In the genomic region with DNA sequence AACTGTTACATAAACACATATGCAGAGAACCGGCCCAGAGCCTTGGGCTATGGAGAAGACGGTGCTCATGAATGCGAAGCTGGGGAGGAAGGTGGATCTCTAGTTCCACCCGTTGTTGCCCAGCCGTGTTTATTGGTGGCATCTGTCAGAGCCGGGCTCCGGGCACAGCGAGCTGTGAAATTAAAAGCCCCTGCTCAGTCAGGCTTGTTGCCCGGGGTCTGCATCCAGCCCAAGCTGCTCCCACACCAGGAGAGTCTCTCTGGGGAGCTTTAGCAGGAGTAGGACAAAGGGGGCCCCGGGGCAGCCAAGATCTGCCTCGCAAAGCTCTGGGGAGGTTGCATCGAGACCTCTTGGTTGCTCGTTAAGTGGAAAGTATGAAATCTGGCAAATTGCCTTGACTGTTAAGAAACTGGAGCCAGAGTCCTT, we compare ENCODE assay signal across 9 mouse cellular contexts. TPM values are rescaled to one million over a fixed set of nuclear protein-coding genes. Genes with fewer than 3 reads are reported as not detected.
A peak's percentile ranks its signal among the peaks of the same experiment; 100 is the strongest.
DNase-seq lines count a peak whose midpoint lies in the region; ATAC-seq lines count a peak whose summit lies in the region.
"Had no signal": no experiment of that assay in that cellular context is flagged by ENCODE, and none has a peak within 500 bp of the region (broad histone marks: within the 10 kb centered on the region; RNA-seq: fewer than 3 reads in every experiment).

No protein-coding gene starts in this region.

- no peak for ATAC-seq in intestine, embryonic 16.5 days
- no peak for ATAC-seq in intestine, embryonic 15.5 days
- ATAC-seq in forebrain, embryonic 14.5 days: peak; percentile 54; the same call in 1 of the 2 replicates
- peak; percentile 30 for ATAC-seq in kidney, embryonic 14.5 days (ENCODE audit: low FRiP score, low TSS enrichment)
- no peak for ATAC-seq in midbrain, embryonic 16.5 days

- no peak overlapping the region for H3K4me2 ChIP-seq in intestine, embryonic 16.5 days (ENCODE audit: low read depth, low read length)
- no peak overlapping the region for H3K4me2 ChIP-seq in intestine, embryonic 15.5 days (replicated peaks)
- peak overlapping the region; percentile 29; the same call in 1 of the 2 replicates for H3K4me2 ChIP-seq in forebrain, embryonic 14.5 days (ENCODE audit: low read length)
- peak overlapping the region; percentile 36 for H3K4me2 ChIP-seq in kidney, embryonic 14.5 days (replicated peaks; ENCODE audit: low read depth, low read length)
- H3K4me2 ChIP-seq in midbrain, embryonic 16.5 days (ENCODE audit: low read length): peak overlapping the region; percentile 27; the same call in 1 of the 2 replicates

- no peaks in the 10 kb centered on the region for H3K27me3 ChIP-seq in intestine, embryonic 16.5 days (replicated peaks; ENCODE audit: control insufficient read depth, insufficient read depth, low read length)
- H3K27me3 ChIP-seq in intestine, embryonic 15.5 days (replicated peaks): no peaks in the 10 kb centered on the region
- no peaks in the 10 kb centered on the region for H3K27me3 ChIP-seq in forebrain, embryonic 14.5 days (replicated peaks; ENCODE audit: control insufficient read depth, insufficient read depth, low read length)
- H3K27me3 ChIP-seq in kidney, embryonic 14.5 days (ENCODE audit: control insufficient read depth, insufficient read depth, low read length): no peaks in the 10 kb centered on the region
- H3K27me3 ChIP-seq in midbrain, embryonic 16.5 days (ENCODE audit: control insufficient read depth, insufficient read depth, low read depth, low read length): no peaks in the 10 kb centered on the region

- DNase-seq in forebrain, embryonic 14.5 days (ENCODE audit: low spot score): peak; percentile 73
- no peak for DNase-seq in thymus, postnatal 10 days (ENCODE audit: low spot score in 2 of 2)
- DNase-seq in left cerebral cortex, adult 8-10 months (ENCODE audit: low spot score in 2 of 2): no peak
- DNase-seq in left cerebral cortex, postnatal 25 days (ENCODE audit: low spot score in 2 of 2): no peak
- DNase-seq: right cerebral cortex, adult 18-20 months had no signal

- intact Hi-C loops in left cerebral cortex, postnatal 25 days (cut with DNase I): no loop called here

- no peaks in the 10 kb centered on the region for H3K36me3 ChIP-seq in intestine, embryonic 16.5 days (ENCODE audit: control insufficient read depth, insufficient read depth, low read length)
- H3K36me3 ChIP-seq in intestine, embryonic 15.5 days: no peaks in the 10 kb centered on the region
- H3K36me3 ChIP-seq in forebrain, embryonic 14.5 days (ENCODE audit: control insufficient read depth, insufficient read depth, low read length): no peaks in the 10 kb centered on the region
- no peaks in the 10 kb centered on the region for H3K36me3 ChIP-seq in kidney, embryonic 14.5 days (ENCODE audit: control insufficient read depth, insufficient read depth, low read length)
- peaks cover 2% of the 10 kb centered on the region; the same call in 1 of the 2 replicates for H3K36me3 ChIP-seq in midbrain, embryonic 16.5 days (ENCODE audit: control insufficient read depth, insufficient read depth, low read length)

- peak overlapping the region; percentile 38; the same call in 1 of the 2 replicates for H3K9ac ChIP-seq in intestine, embryonic 16.5 days (ENCODE audit: low read depth, low read length)
- no peak overlapping the region for H3K9ac ChIP-seq in intestine, embryonic 15.5 days
- H3K9ac ChIP-seq in forebrain, embryonic 14.5 days (ENCODE audit: low read length): no peak overlapping the region
- no peak overlapping the region for H3K9ac ChIP-seq in kidney, embryonic 14.5 days (ENCODE audit: low read depth, low read length)
- peak overlapping the region; percentile 16; the same call in 1 of the 2 replicates for H3K9ac ChIP-seq in midbrain, embryonic 16.5 days (ENCODE audit: low read depth, low read length)

- 69% methylated on average over 13 of the region's 13 CpGs for WGBS in intestine, embryonic 16.5 days
- WGBS in intestine, embryonic 15.5 days: 67% methylated on average over 13 of the region's 13 CpGs
- WGBS in forebrain, embryonic 14.5 days: 14% methylated on average over 13 of the region's 13 CpGs
- WGBS in kidney, embryonic 14.5 days: 21% methylated on average over 13 of the region's 13 CpGs
- WGBS in midbrain, embryonic 16.5 days: 23% methylated on average over 13 of the region's 13 CpGs

- H3K9me3 ChIP-seq in intestine, embryonic 16.5 days (ENCODE audit: control insufficient read depth, low read length): no peaks in the 10 kb centered on the region
- H3K9me3 ChIP-seq in intestine, embryonic 15.5 days: no peaks in the 10 kb centered on the region
- H3K9me3 ChIP-seq in forebrain, embryonic 14.5 days (replicated peaks; ENCODE audit: control insufficient read depth, low read length): no peaks in the 10 kb centered on the region
- H3K9me3 ChIP-seq in kidney, embryonic 14.5 days (ENCODE audit: control insufficient read depth, low read length): no peaks in the 10 kb centered on the region
- no peaks in the 10 kb centered on the region for H3K9me3 ChIP-seq in midbrain, embryonic 16.5 days (replicated peaks; ENCODE audit: control insufficient read depth, low read length, poor library complexity, severe bottlenecking)

- no peak overlapping the region for H3K27ac ChIP-seq in intestine, embryonic 16.5 days (ENCODE audit: low read length)
- H3K27ac ChIP-seq in intestine, embryonic 15.5 days: no peak overlapping the region
- peak overlapping the region; percentile 35; the same call in 1 of the 2 replicates for H3K27ac ChIP-seq in forebrain, embryonic 14.5 days (ENCODE audit: low read depth, low read length)
- peak overlapping the region; percentile 44; the same call in 1 of the 2 replicates for H3K27ac ChIP-seq in kidney, embryonic 14.5 days (ENCODE audit: low read depth, low read length)
- peak overlapping the region; percentile 51 for H3K27ac ChIP-seq in midbrain, embryonic 16.5 days (ENCODE audit: low read length)

- H3K4me1 ChIP-seq in intestine, embryonic 16.5 days (ENCODE audit: control insufficient read depth, insufficient read depth, low read length): no peaks in the 10 kb centered on the region
- 0 out of 2 replicates have a peak, but pooled peaks cover 6% of the 10 kb centered on the region for H3K4me1 ChIP-seq in intestine, embryonic 15.5 days (replicated peaks)
- peaks cover 14% of the 10 kb centered on the region for H3K4me1 ChIP-seq in forebrain, embryonic 14.5 days (ENCODE audit: control insufficient read depth, insufficient read depth, low read length)
- peaks cover 22% of the 10 kb centered on the region for H3K4me1 ChIP-seq in kidney, embryonic 14.5 days (ENCODE audit: control insufficient read depth, insufficient read depth, low read length)
- H3K4me1 ChIP-seq in midbrain, embryonic 16.5 days (ENCODE audit: control insufficient read depth, insufficient read depth, low read length): peaks cover 15% of the 10 kb centered on the region

- no peak overlapping the region for H3K4me3 ChIP-seq in intestine, embryonic 16.5 days (ENCODE audit: low read length)
- no peak overlapping the region for H3K4me3 ChIP-seq in intestine, embryonic 15.5 days (replicated peaks)
- H3K4me3 ChIP-seq in forebrain, embryonic 14.5 days (ENCODE audit: low read depth, low read length): no peak overlapping the region
- H3K4me3 ChIP-seq in kidney, embryonic 14.5 days (ENCODE audit: low read length): no peak overlapping the region
- no peak overlapping the region for H3K4me3 ChIP-seq in midbrain, embryonic 16.5 days (ENCODE audit: low read depth, low read length)

RNA-seq across cellular contexts. Expression of a gene that starts 22.2 kb away (rescaled TPM):
- 2.5 and 2.8 TPM in 2 replicates for polyA plus RNA-seq in intestine, embryonic 16.5 days (2015; fragmentation: Nextera tagmentation; extraction: Ambion mirVana)
- polyA plus RNA-seq in intestine, embryonic 15.5 days (2015; fragmentation: Nextera tagmentation; extraction: Ambion mirVana): 1.7 and 2.3 TPM in 2 replicates
- polyA plus RNA-seq in forebrain, embryonic 14.5 days (2014; fragmentation: Nextera tagmentation; extraction: Ambion mirVana): 6.8 and 10.5 TPM in 2 replicates
- 2.0 and 3.2 TPM in 2 replicates for polyA plus RNA-seq in kidney, embryonic 14.5 days (2014; fragmentation: Nextera tagmentation; extraction: Ambion mirVana)
- 13.9 and 21.4 TPM in 2 replicates for polyA plus RNA-seq in midbrain, embryonic 16.5 days (2015; fragmentation: Nextera tagmentation; extraction: Ambion mirVana)
- total RNA-seq in left cerebral cortex, adult 8-10 months (2022): 10 to 100 TPM; 47.7 to 50.4 (median 48.3) TPM
- total RNA-seq in left cerebral cortex, postnatal 25 days (2021): 10 to 100 TPM; 48.6 to 55.2 TPM

RNA-seq across cellular contexts. Expression of a gene that starts 31.7 kb away (rescaled TPM):
- 6.6 and 6.9 TPM in 2 replicates for polyA plus RNA-seq in intestine, embryonic 16.5 days (2015; fragmentation: Nextera tagmentation; extraction: Ambion mirVana)
- polyA plus RNA-seq in intestine, embryonic 15.5 days (2015; fragmentation: Nextera tagmentation; extraction: Ambion mirVana): 7.6 and 8.4 TPM in 2 replicates
- 8.6 and 11.6 TPM in 2 replicates for polyA plus RNA-seq in forebrain, embryonic 14.5 days (2014; fragmentation: Nextera tagmentation; extraction: Ambion mirVana)
- polyA plus RNA-seq in kidney, embryonic 14.5 days (2014; fragmentation: Nextera tagmentation; extraction: Ambion mirVana): 16.6 and 16.7 TPM in 2 replicates
- polyA plus RNA-seq in midbrain, embryonic 16.5 days (2015; fragmentation: Nextera tagmentation; extraction: Ambion mirVana): 10.0 and 11.8 TPM in 2 replicates
- total RNA-seq in left cerebral cortex, adult 8-10 months (2022): 10 to 100 TPM; 29.3 to 35.8 (median 32.5) TPM
- total RNA-seq in left cerebral cortex, postnatal 25 days (2021): 10 to 100 TPM; 27.0 to 32.1 TPM

RNA-seq across cellular contexts. Expression of a gene that starts 42.1 kb away (rescaled TPM):
- 10.4 and 10.9 TPM in 2 replicates for polyA plus RNA-seq in intestine, embryonic 16.5 days (2015; fragmentation: Nextera tagmentation; extraction: Ambion mirVana)
- polyA plus RNA-seq in intestine, embryonic 15.5 days (2015; fragmentation: Nextera tagmentation; extraction: Ambion mirVana): 8.4 and 10.1 TPM in 2 replicates
- 8.1 and 10.6 TPM in 2 replicates for polyA plus RNA-seq in forebrain, embryonic 14.5 days (2014; fragmentation: Nextera tagmentation; extraction: Ambion mirVana)
- polyA plus RNA-seq in kidney, embryonic 14.5 days (2014; fragmentation: Nextera tagmentation; extraction: Ambion mirVana): 12.0 and 13.1 TPM in 2 replicates
- 16.9 and 18.7 TPM in 2 replicates for polyA plus RNA-seq in midbrain, embryonic 16.5 days (2015; fragmentation: Nextera tagmentation; extraction: Ambion mirVana)
- 10 to 100 TPM; 13.8 to 16.4 (median 16.0) TPM for total RNA-seq in left cerebral cortex, adult 8-10 months (2022)
- 10 to 100 TPM; 14.3 to 17.1 TPM for total RNA-seq in left cerebral cortex, postnatal 25 days (2021)

RNA-seq across cellular contexts. Expression of a gene that starts 58.9 kb away (rescaled TPM):
- polyA plus RNA-seq in intestine, embryonic 16.5 days (2015; fragmentation: Nextera tagmentation; extraction: Ambion mirVana): 64.3 and 66.3 TPM in 2 replicates
- polyA plus RNA-seq in intestine, embryonic 15.5 days (2015; fragmentation: Nextera tagmentation; extraction: Ambion mirVana): 68.5 and 69.1 TPM in 2 replicates
- polyA plus RNA-seq in forebrain, embryonic 14.5 days (2014; fragmentation: Nextera tagmentation; extraction: Ambion mirVana): 52.5 and 63.5 TPM in 2 replicates
- polyA plus RNA-seq in kidney, embryonic 14.5 days (2014; fragmentation: Nextera tagmentation; extraction: Ambion mirVana): 73.9 and 79.4 TPM in 2 replicates
- 73.6 and 77.6 TPM in 2 replicates for polyA plus RNA-seq in midbrain, embryonic 16.5 days (2015; fragmentation: Nextera tagmentation; extraction: Ambion mirVana)
- total RNA-seq in left cerebral cortex, adult 8-10 months (2022): 10 to 100 TPM; 24.3 to 36.7 (median 27.7) TPM
- 10 to 100 TPM; 26.2 to 27.7 TPM for total RNA-seq in left cerebral cortex, postnatal 25 days (2021)

Comparison
In these comparisons a context has a peak if more than half of its experiments do, and no peak if none do; other contexts are left out.
1. H3K9ac ChIP-seq: peak in intestine, embryonic 16.5 days (single experiment) and midbrain, embryonic 16.5 days (single experiment); none in intestine, embryonic 15.5 days (single experiment), forebrain, embryonic 14.5 days (single experiment) and kidney, embryonic 14.5 days (single experiment).
2. ATAC-seq: peak in forebrain, embryonic 14.5 days (single experiment) and kidney, embryonic 14.5 days (single experiment); none in intestine, embryonic 16.5 days (single experiment), intestine, embryonic 15.5 days (single experiment) and midbrain, embryonic 16.5 days (single experiment).
3. H3K27ac ChIP-seq: peak in forebrain, embryonic 14.5 days (single experiment), kidney, embryonic 14.5 days (single experiment) and midbrain, embryonic 16.5 days (single experiment); none in intestine, embryonic 16.5 days (single experiment) and intestine, embryonic 15.5 days (single experiment).
4. H3K4me2 ChIP-seq: peak in forebrain, embryonic 14.5 days (single experiment), kidney, embryonic 14.5 days (single experiment) and midbrain, embryonic 16.5 days (single experiment); none in intestine, embryonic 16.5 days (single experiment) and intestine, embryonic 15.5 days (single experiment).